Mouse (Mus musculus) erythroblast, embryonic 14.5 days (primary cell): ENCODE results near the gene Hdhd5.

Source experiments
- GATA1 ChIP-seq: IDR thresholded peaks from 2 replicates; pipeline ENCODE4 v1.6.1; 2012; ENCODE audit warnings: low read length, inconsistent platforms, mixed read lengths
- TAL1 ChIP-seq: IDR thresholded peaks from 3 replicates; pipeline ENCODE4 v1.6.1; 2012; ENCODE audit warnings: low read length, inconsistent platforms, mixed read lengths

DNA sequence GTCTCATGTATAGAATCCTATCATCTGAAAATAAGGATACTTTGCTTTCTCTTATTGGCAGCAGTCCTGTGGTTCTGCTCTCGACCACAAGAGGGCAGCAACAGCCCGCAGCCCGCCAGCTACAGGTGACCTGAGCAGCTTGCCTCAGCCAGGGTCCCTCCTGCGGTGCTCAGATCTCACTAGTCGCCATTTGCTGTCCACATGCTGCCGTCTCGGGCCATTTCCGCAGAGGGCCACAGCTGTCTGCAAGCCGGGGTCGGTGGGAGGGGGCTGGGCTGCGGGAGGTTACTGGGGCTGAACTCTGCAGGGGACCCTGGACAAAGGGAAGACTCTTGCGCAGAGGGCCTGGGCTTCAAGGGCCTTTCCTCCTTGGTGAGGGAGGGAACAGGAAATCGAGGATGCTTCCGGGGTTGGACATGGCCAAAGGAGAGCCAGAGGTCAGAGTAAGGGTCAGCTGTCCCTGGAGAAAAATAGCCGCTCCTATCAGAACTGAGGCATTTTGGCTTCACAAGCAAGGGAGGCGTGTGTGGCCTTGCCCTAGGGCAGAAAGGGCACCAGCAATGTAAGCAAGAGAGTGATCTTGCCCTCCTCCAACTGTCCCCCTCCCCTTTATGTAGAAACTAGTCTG lies 8.1 kb upstream of the Hdhd5 start:
- no peak for TF ChIP-seq TAL1
- TF ChIP-seq GATA1: no peak
